ENCODE assay signal across 34 mouse cellular contexts in the genomic region with DNA sequence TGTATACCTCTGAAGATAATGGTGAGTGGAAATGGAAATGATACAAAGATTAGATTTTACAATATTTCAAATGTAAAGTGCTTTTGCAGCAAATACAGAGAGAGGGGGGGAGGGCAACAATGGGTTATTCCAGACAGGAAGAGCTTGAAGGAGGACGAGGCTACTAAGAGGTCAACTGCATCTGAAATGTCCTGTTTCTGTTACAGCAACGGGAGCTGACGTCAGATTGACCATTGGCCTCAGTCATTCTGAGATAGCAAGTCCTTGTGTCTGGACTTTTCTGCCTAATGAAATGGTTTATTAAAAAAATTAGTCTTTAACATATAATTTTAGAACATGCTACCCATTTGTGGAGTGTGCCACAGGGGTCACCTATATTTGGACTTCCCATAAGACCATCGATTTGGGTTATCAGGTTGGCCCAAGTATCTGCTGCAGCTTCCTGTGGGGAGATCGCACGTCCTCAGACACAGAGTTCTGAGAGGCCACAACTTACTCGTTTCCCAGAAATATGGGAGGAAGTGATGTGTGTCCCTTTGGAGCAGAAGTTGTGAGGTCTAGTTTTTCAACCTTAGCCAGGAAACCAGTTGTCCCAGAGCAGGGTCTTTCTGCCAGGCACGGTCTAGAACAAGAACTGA. TPM values are rescaled to one million over a fixed set of nuclear protein-coding genes. Genes with fewer than 3 reads are reported as not detected.
DNase-seq lines count a peak whose midpoint lies in the region; ATAC-seq and TF ChIP-seq lines count a peak whose summit lies in the region.
"Had no signal": no experiment of that assay in that cellular context is flagged by ENCODE, and none has a peak within 500 bp of the region (broad histone marks: within the 10 kb centered on the region; RNA-seq: fewer than 3 reads in every experiment).

No protein-coding gene starts in this region.

- no peaks in the 10 kb centered on the region for H3K27me3 ChIP-seq in heart, postnatal 0 days (ENCODE audit: control insufficient read depth, insufficient read depth, low read length)
- peaks cover 3% of the 10 kb centered on the region; the same call in 1 of the 2 replicates for H3K27me3 ChIP-seq in G1E (ENCODE audit: insufficient read depth, low read length)
- no peaks in the 10 kb centered on the region for H3K27me3 ChIP-seq in liver, embryonic 15.5 days
- no peaks in the 10 kb centered on the region for H3K27me3 ChIP-seq in hindbrain, postnatal 0 days (ENCODE audit: insufficient read depth, low read length)
- H3K27me3 ChIP-seq: embryonic facial prominence, embryonic 13.5 days; heart, embryonic 13.5 days; hindbrain, embryonic 12.5 days; limb, embryonic 12.5 days; midbrain, embryonic 15.5 days; neural tube, embryonic 15.5 days; Patski; stomach, embryonic 15.5 days had no signal

- no peak for TF ChIP-seq CTCF in heart, postnatal 0 days (IDR thresholded peaks at IDR 0.05; ENCODE audit: low read depth)
- no peak for TF ChIP-seq CTCF in G1E (IDR thresholded peaks at IDR 0.05; ENCODE audit: low read depth, low read length)
- TF ChIP-seq CTCF in hindbrain, postnatal 0 days (IDR thresholded peaks at IDR 0.05; ENCODE audit: low read depth), result no peak

- H3K9ac ChIP-seq in heart, postnatal 0 days (replicated peaks; ENCODE audit: low read depth, low read length), result no peak overlapping the region
- no peak overlapping the region for H3K9ac ChIP-seq in liver, embryonic 15.5 days
- no peak overlapping the region for H3K9ac ChIP-seq in hindbrain, postnatal 0 days (replicated peaks; ENCODE audit: low read length)
- H3K9ac ChIP-seq: embryonic facial prominence, embryonic 13.5 days; heart, embryonic 13.5 days; hindbrain, embryonic 12.5 days; limb, embryonic 12.5 days; midbrain, embryonic 15.5 days; neural tube, embryonic 15.5 days; stomach, embryonic 15.5 days had no signal

- 0 out of 2 replicates have a peak overlapping the region, but pooled peaks have one; percentile 2 for H3K27ac ChIP-seq in heart, postnatal 0 days (ENCODE audit: low read depth)
- no peak overlapping the region for H3K27ac ChIP-seq in liver, embryonic 15.5 days (replicated peaks)
- no peak overlapping the region for H3K27ac ChIP-seq in hindbrain, postnatal 0 days
- H3K27ac ChIP-seq: embryonic facial prominence, embryonic 13.5 days; forebrain, embryonic 10.5 days; gastrocnemius, adult 2 months; heart, embryonic 13.5 days; hindbrain, embryonic 12.5 days; layer of hippocampus, adult 2 months; left cerebral cortex, adult 2 months; limb, embryonic 12.5 days; macrophage; midbrain, embryonic 10.5 days; midbrain, embryonic 15.5 days; neural tube, embryonic 15.5 days; stomach, embryonic 15.5 days had no signal

- peak; percentile 31 for DNase-seq in heart, postnatal 0 days (ENCODE audit: low spot score)
- no peak for DNase-seq in heart, postnatal 10 days
- no peak for DNase-seq in G1E (ENCODE audit: low spot score)
- no peak for DNase-seq in cerebellum, adult 9-11 months
- no peak for DNase-seq in hindbrain, postnatal 0 days (ENCODE audit: low spot score)
- DNase-seq: adrenal gland, postnatal 10 days; B cell, adult 2 months; cerebellum, adult 11 months; cerebellum, adult 9-10 months; gastrocnemius, adult 2 months; gastrocnemius, postnatal 36 days; kidney, postnatal 14 days; lung, adult 2 months; lung, postnatal 10 days; retina, postnatal 1 day; right cerebral cortex, postnatal 14 days; thymus, postnatal 14 days had no signal

- no peak overlapping the region for H3K4me2 ChIP-seq in heart, postnatal 0 days (ENCODE audit: low read depth, low read length)
- H3K4me2 ChIP-seq in liver, embryonic 15.5 days, result no peak overlapping the region
- no peak overlapping the region for H3K4me2 ChIP-seq in hindbrain, postnatal 0 days (ENCODE audit: low read depth, low read length)
- H3K4me2 ChIP-seq: embryonic facial prominence, embryonic 13.5 days; heart, embryonic 13.5 days; hindbrain, embryonic 12.5 days; limb, embryonic 12.5 days; midbrain, embryonic 15.5 days; neural tube, embryonic 15.5 days; stomach, embryonic 15.5 days had no signal

- no peaks in the 10 kb centered on the region for H3K4me1 ChIP-seq in heart, postnatal 0 days (ENCODE audit: control insufficient read depth, insufficient read depth)
- H3K4me1 ChIP-seq in G1E (ENCODE audit: insufficient read depth, low read depth, low read length), result peaks cover 12% of the 10 kb centered on the region
- H3K4me1 ChIP-seq in liver, embryonic 15.5 days (replicated peaks), result no peaks in the 10 kb centered on the region; the same call in 1 of the 2 replicates
- no peaks in the 10 kb centered on the region for H3K4me1 ChIP-seq in hindbrain, postnatal 0 days (ENCODE audit: insufficient read depth, low read length)
- H3K4me1 ChIP-seq: hindbrain, embryonic 12.5 days; midbrain, embryonic 10.5 days; stomach, embryonic 15.5 days had no signal

- WGBS in heart, postnatal 0 days, result 41% methylated on average over 8 of the region's 8 CpGs
- 10% methylated on average over 8 of the region's 8 CpGs for WGBS in liver, embryonic 15.5 days (ENCODE audit: insufficient replicate concordance)
- 78% methylated on average over 8 of the region's 8 CpGs for WGBS in hindbrain, postnatal 0 days

- intact Hi-C loops in heart, postnatal 10 days (cut with DNase I), result no loop called here

- no peak for TF ChIP-seq EP300 in heart, postnatal 0 days (IDR thresholded peaks at IDR 0.05; ENCODE audit: low read depth)

- no peaks in the 10 kb centered on the region for H3K9me3 ChIP-seq in heart, postnatal 0 days (replicated peaks; ENCODE audit: control insufficient read depth, low read length)
- no peaks in the 10 kb centered on the region for H3K9me3 ChIP-seq in G1E (replicated peaks)
- no peaks in the 10 kb centered on the region for H3K9me3 ChIP-seq in liver, embryonic 15.5 days (replicated peaks)
- H3K9me3 ChIP-seq in hindbrain, postnatal 0 days (ENCODE audit: low read length), result no peaks in the 10 kb centered on the region
- H3K9me3 ChIP-seq: embryonic facial prominence, embryonic 13.5 days; forebrain, embryonic 10.5 days; heart, embryonic 13.5 days; hindbrain, embryonic 12.5 days; limb, embryonic 12.5 days; midbrain, embryonic 10.5 days; midbrain, embryonic 15.5 days; neural tube, embryonic 15.5 days; stomach, embryonic 15.5 days had no signal

- no peaks in the 10 kb centered on the region for H3K36me3 ChIP-seq in heart, postnatal 0 days (replicated peaks; ENCODE audit: control insufficient read depth, insufficient read depth, low read length)
- no peaks in the 10 kb centered on the region for H3K36me3 ChIP-seq in G1E (replicated peaks)
- H3K36me3 ChIP-seq in liver, embryonic 15.5 days (replicated peaks), result no peaks in the 10 kb centered on the region
- H3K36me3 ChIP-seq in hindbrain, postnatal 0 days (ENCODE audit: insufficient read depth, low read length), result no peaks in the 10 kb centered on the region
- H3K36me3 ChIP-seq: embryonic facial prominence, embryonic 13.5 days; forebrain, embryonic 10.5 days; heart, embryonic 13.5 days; hindbrain, embryonic 12.5 days; limb, embryonic 12.5 days; midbrain, embryonic 10.5 days; midbrain, embryonic 15.5 days; neural tube, embryonic 15.5 days; stomach, embryonic 15.5 days had no signal

- H3K4me3 ChIP-seq in heart, postnatal 0 days (ENCODE audit: low read depth, low read length), result no peak overlapping the region
- no peak overlapping the region for H3K4me3 ChIP-seq in G1E (ENCODE audit: low read depth, low read length)
- H3K4me3 ChIP-seq in liver, embryonic 15.5 days (replicated peaks), result no peak overlapping the region
- no peak overlapping the region for H3K4me3 ChIP-seq in hindbrain, postnatal 0 days (ENCODE audit: low read length)
- H3K4me3 ChIP-seq: embryonic facial prominence, embryonic 13.5 days; forebrain, embryonic 10.5 days; gastrocnemius, adult 2 months; heart, embryonic 13.5 days; hindbrain, embryonic 12.5 days; layer of hippocampus, adult 2 months; left cerebral cortex, adult 2 months; limb, embryonic 12.5 days; midbrain, embryonic 10.5 days; midbrain, embryonic 15.5 days; neural tube, embryonic 15.5 days; stomach, embryonic 15.5 days had no signal

- ATAC-seq in heart, postnatal 0 days (ENCODE audit: insufficient read depth, low read depth), result peak; percentile 38; the same call in 1 of the 2 replicates
- ATAC-seq in G1E (ENCODE audit: extremely low read depth, insufficient number of reproducible peaks, low FRiP score, poor library complexity, severe bottlenecking), result peak; percentile 42; the same call in 1 of the 2 replicates
- peak; percentile 29; the same call in 1 of the 2 replicates for ATAC-seq in common myeloid progenitor, adult 5-6 weeks (replicated peaks; ENCODE audit: low read depth, poor library complexity, severe bottlenecking)
- ATAC-seq in liver, embryonic 15.5 days (ENCODE audit: insufficient read depth), result peak; percentile 62
- no peak for ATAC-seq in hindbrain, postnatal 0 days
- ATAC-seq: forebrain, embryonic 16.5 days; intestine, postnatal 0 days; Patski had no signal

RNA-seq across cellular contexts. Expression of a gene that starts 48.0 kb away (rescaled TPM):
- 6.1 and 17.1 TPM in 2 replicates for total RNA-seq in heart, postnatal 0 days (2014; rRNA removed; ENCODE audit: low replicate concordance)
- 3.7 and 4.7 TPM in 2 replicates for polyA plus RNA-seq in heart, postnatal 0 days (2015; fragmentation: Nextera tagmentation; extraction: Ambion mirVana)
- 1 to 10 TPM; 6.8 to 7.0 TPM for total RNA-seq in heart, postnatal 10 days (2021)
- total RNA-seq in G1E (2014; fragmentation: Nextera tagmentation) (26.2 and 28.1 TPM in 2 replicates), G1E (2017) (9.4 and 10.7 TPM in 2 replicates)
- polyA plus RNA-seq in G1E (2012), result 23.0 and 24.4 TPM in 2 replicates
- 3.7 and 14.0 TPM in 2 replicates for total RNA-seq in common myeloid progenitor, adult 5-6 weeks (2017)
- 8.3 and 9.4 TPM in 2 replicates for polyA plus RNA-seq in liver, embryonic 15.5 days (2015; fragmentation: Nextera tagmentation; extraction: Ambion mirVana)
- total RNA-seq in hindbrain, postnatal 0 days (2014; rRNA removed), result 3.6 and 5.1 TPM in 2 replicates
- polyA plus RNA-seq in hindbrain, postnatal 0 days (2015; fragmentation: Nextera tagmentation; extraction: Ambion mirVana), result 5.9 and 6.4 TPM in 2 replicates
